26 mouse cellular contexts compared by ENCODE assay signal in genomic region chr3:117696350-117696749, GRCm38 (mm10).
"Had no signal": no experiment of that assay in that cellular context is flagged by ENCODE, and none has a peak within 500 bp of the region (broad histone marks: within the 10 kb centered on the region; RNA-seq: fewer than 3 reads in every experiment).

No protein-coding gene starts in this region.

- H3K4me3 ChIP-seq: heart, adult 2 months; heart, embryonic 13.5 days; heart, embryonic 15.5 days; intestine, embryonic 15.5 days; layer of hippocampus, adult 2 months; left cerebral cortex, adult 2 months; limb, embryonic 13.5 days; limb, embryonic 15.5 days; liver, embryonic 12.5 days had no signal

- H3K36me3 ChIP-seq: heart, embryonic 13.5 days; heart, embryonic 15.5 days; intestine, embryonic 15.5 days; limb, embryonic 13.5 days; limb, embryonic 15.5 days; liver, embryonic 12.5 days had no signal

- H3K27me3 ChIP-seq: heart, embryonic 13.5 days; heart, embryonic 15.5 days; intestine, embryonic 15.5 days; limb, embryonic 13.5 days; limb, embryonic 15.5 days; liver, embryonic 12.5 days had no signal

- H3K27ac ChIP-seq: heart, adult 2 months; heart, embryonic 13.5 days; heart, embryonic 15.5 days; hindbrain, embryonic 14.5 days; intestine, embryonic 15.5 days; layer of hippocampus, adult 2 months; left cerebral cortex, adult 2 months; limb, embryonic 13.5 days; limb, embryonic 15.5 days; liver, embryonic 12.5 days; liver, embryonic 14.5 days had no signal

- H3K9ac ChIP-seq: heart, embryonic 13.5 days; heart, embryonic 15.5 days; hindbrain, embryonic 14.5 days; intestine, embryonic 15.5 days; limb, embryonic 13.5 days; limb, embryonic 15.5 days; liver, embryonic 12.5 days; liver, embryonic 14.5 days had no signal

- H3K9me3 ChIP-seq: heart, embryonic 13.5 days; heart, embryonic 15.5 days; intestine, embryonic 15.5 days; limb, embryonic 13.5 days; limb, embryonic 15.5 days; liver, embryonic 12.5 days had no signal

- DNase-seq: gastrocnemius, postnatal 14 days; gastrocnemius, postnatal 36 days; heart, adult 11 months; heart, adult 2 months; heart, postnatal 14 days; heart, postnatal 36 days; kidney, adult 18-20 months; kidney, adult 8-10 months; kidney, postnatal 10 days; kidney, postnatal 25 days; kidney, postnatal 4 days; left cerebral cortex, postnatal 4 days had no signal

- H3K4me2 ChIP-seq: heart, embryonic 11.5 days; heart, embryonic 13.5 days; heart, embryonic 15.5 days; hindbrain, embryonic 14.5 days; intestine, embryonic 15.5 days; limb, embryonic 13.5 days; limb, embryonic 15.5 days; liver, embryonic 12.5 days had no signal

- H3K4me1 ChIP-seq: intestine, embryonic 15.5 days; limb, embryonic 13.5 days; limb, embryonic 15.5 days; liver, embryonic 12.5 days had no signal

- ATAC-seq: hindbrain, embryonic 16.5 days; inflammation-experienced regulatory T-cells, adult 6 months; intestine, embryonic 15.5 days; intestine, postnatal 0 days; liver, embryonic 12.5 days had no signal
